ENCODE assay signal across 8 mouse cellular contexts in genomic region chr17:26452371-26452972, GRCm38 (mm10). TPM values are rescaled to one million over a fixed set of nuclear protein-coding genes. Genes with fewer than 3 reads are reported as not detected.
A peak's percentile ranks its signal among the peaks of the same experiment; 100 is the strongest.
DNase-seq lines count a peak whose midpoint lies in the region; ATAC-seq and TF ChIP-seq lines count a peak whose summit lies in the region.

No protein-coding gene starts in this region.

- no peaks in the 10 kb centered on the region for H3K4me1 ChIP-seq in neural tube, embryonic 15.5 days
- H3K4me1 ChIP-seq in bone marrow, adult 2 months (ENCODE audit: control insufficient read depth, insufficient read depth, low read length) = no peaks in the 10 kb centered on the region
- no peaks in the 10 kb centered on the region; the same call in 1 of the 2 replicates for H3K4me1 ChIP-seq in hindbrain, postnatal 0 days (ENCODE audit: insufficient read depth, low read length)

- H3K9ac ChIP-seq in neural tube, embryonic 15.5 days (replicated peaks) = no peak overlapping the region
- H3K9ac ChIP-seq in hindbrain, postnatal 0 days (replicated peaks; ENCODE audit: low read length) = no peak overlapping the region

- no peak overlapping the region for H3K4me2 ChIP-seq in neural tube, embryonic 15.5 days
- no peak overlapping the region for H3K4me2 ChIP-seq in hindbrain, postnatal 0 days (ENCODE audit: low read depth, low read length)

- no peak for ATAC-seq in neural tube, embryonic 15.5 days (ENCODE audit: low FRiP score)
- ATAC-seq in frontal cortex, adult (ENCODE audit: low TSS enrichment) = peak; percentile 60; the same call in 1 of the 2 replicates
- peak; percentile 8; the same call in 1 of the 2 replicates for ATAC-seq in hindbrain, postnatal 0 days
- ATAC-seq in erythroid progenitor cell, adult 5-6 weeks (replicated peaks; ENCODE audit: low FRiP score, poor library complexity, severe bottlenecking) = no peak

- peak; percentile 31; the same call in 1 of the 2 replicates for TF ChIP-seq CTCF in bone marrow, adult 2 months (IDR thresholded peaks at IDR 0.05; ENCODE audit: control insufficient read depth, insufficient read depth, low read length)
- peak; percentile 83 for TF ChIP-seq CTCF in hindbrain, postnatal 0 days (IDR thresholded peaks at IDR 0.05; ENCODE audit: low read depth)
- TF ChIP-seq CTCF in left cerebral cortex, adult 2 months (IDR thresholded peaks at IDR 0.05) = peak; percentile 79

- peak; percentile 35 for DNase-seq in neural tube, embryonic 10.5 days (ENCODE audit: extremely low spot score, low spot score)
- DNase-seq in hindbrain, postnatal 0 days (ENCODE audit: low spot score) = peak; percentile 84
- peak; percentile 67 to 75 for DNase-seq in left cerebral cortex, adult 2 months (ENCODE audit: extremely low spot score in 1 of 2, low spot score in 2 of 2)
- peak; percentile 68 for DNase-seq in ovary, postnatal 14 days (ENCODE audit: low spot score)

- no peak for TF ChIP-seq POLR2A in bone marrow, adult 2 months (IDR thresholded peaks at IDR 0.05; ENCODE audit: borderline replicate concordance, control insufficient read depth, low read depth, low read length)

- H3K36me3 ChIP-seq in neural tube, embryonic 15.5 days = no peaks in the 10 kb centered on the region
- no peaks in the 10 kb centered on the region for H3K36me3 ChIP-seq in hindbrain, postnatal 0 days (ENCODE audit: insufficient read depth, low read length)

- H3K9me3 ChIP-seq in neural tube, embryonic 15.5 days (replicated peaks) = no peaks in the 10 kb centered on the region
- no peaks in the 10 kb centered on the region for H3K9me3 ChIP-seq in hindbrain, postnatal 0 days (ENCODE audit: low read length)

- H3K4me3 ChIP-seq in neural tube, embryonic 15.5 days (replicated peaks) = no peak overlapping the region
- no peak overlapping the region for H3K4me3 ChIP-seq in bone marrow, adult 2 months (replicated peaks; ENCODE audit: control insufficient read depth, low read depth, low read length)
- no peak overlapping the region for H3K4me3 ChIP-seq in hindbrain, postnatal 0 days (ENCODE audit: low read length)
- no peak overlapping the region for H3K4me3 ChIP-seq in left cerebral cortex, adult 2 months

- H3K27ac ChIP-seq in neural tube, embryonic 15.5 days (replicated peaks) = no peak overlapping the region
- peak overlapping the region; percentile 10; the same call in 1 of the 2 replicates for H3K27ac ChIP-seq in bone marrow, adult 2 months (ENCODE audit: control insufficient read depth, insufficient read depth, low read depth, low read length, poor library complexity)
- no peak overlapping the region for H3K27ac ChIP-seq in hindbrain, postnatal 0 days
- H3K27ac ChIP-seq in left cerebral cortex, adult 2 months = peak overlapping the region; percentile 53

- intact Hi-C loops in left cerebral cortex, adult 2 months (cut with DNase I) = loop anchor here (1.0 kb wide), 1 partner anchor 138 kb away; no protein-coding TSS in a partner anchor

- 57% methylated on average over 5 of the region's 5 CpGs for WGBS in neural tube, embryonic 15.5 days
- 57% methylated on average over 5 of the region's 5 CpGs for WGBS in bone marrow, adult 2 months
- 60% methylated on average over 5 of the region's 5 CpGs for WGBS in hindbrain, postnatal 0 days

- H3K27me3 ChIP-seq in neural tube, embryonic 15.5 days (replicated peaks) = no peaks in the 10 kb centered on the region
- no peaks in the 10 kb centered on the region for H3K27me3 ChIP-seq in hindbrain, postnatal 0 days (ENCODE audit: insufficient read depth, low read length)

RNA-seq across cellular contexts. Expression of gene Neurl1b, which starts 37.8 kb away (rescaled TPM):
- 1.3 and 1.8 TPM in 2 replicates for polyA plus RNA-seq in neural tube, embryonic 15.5 days (2015; fragmentation: Nextera tagmentation; extraction: Ambion mirVana)
- 1.3 and 1.9 TPM in 2 replicates for polyA plus RNA-seq in bone marrow, adult 2 months (2011; ENCODE audit: insufficient read depth, insufficient read length, low replicate concordance, missing spikeins)
- 60.4 and 67.5 TPM in 2 replicates for total RNA-seq in hindbrain, postnatal 0 days (2014; rRNA removed)
- 1.7 and 2.1 TPM in 2 replicates for polyA plus RNA-seq in hindbrain, postnatal 0 days (2015; fragmentation: Nextera tagmentation; extraction: Ambion mirVana)
- 10 to 100 TPM; 69.9 to 79.7 TPM for total RNA-seq in left cerebral cortex, adult 2 months (2021)
- 0.72 and 2.5 TPM in 2 replicates for total RNA-seq in erythroid progenitor cell, adult 5-6 weeks (2015; ENCODE audit: low replicate concordance)
- total RNA-seq in erythroid progenitor cell, adult 5-6 weeks (2017; ENCODE audit: low replicate concordance) = 1.5 and 2.4 TPM in 2 replicates

Comparison
In these comparisons a context has a peak if more than half of its experiments do, and no peak if none do; other contexts are left out.
1. ATAC-seq: peak in frontal cortex, adult (single experiment) and hindbrain, postnatal 0 days (single experiment); none in neural tube, embryonic 15.5 days (single experiment) and erythroid progenitor cell, adult 5-6 weeks (single experiment).
2. H3K27ac ChIP-seq: peak in bone marrow, adult 2 months (single experiment) and left cerebral cortex, adult 2 months (single experiment); none in neural tube, embryonic 15.5 days (single experiment) and hindbrain, postnatal 0 days (single experiment).
3. CTCF ChIP-seq: peak in every context shown above with its lines; median percentile 83 in hindbrain, postnatal 0 days; 79 in left cerebral cortex, adult 2 months; 31 in bone marrow, adult 2 months.
4. RNA of gene Neurl1b, which starts 37.8 kb away (total RNA-seq): 69.9 to 79.7 TPM in left cerebral cortex, adult 2 months and 60.4 to 67.5 TPM in hindbrain, postnatal 0 days; 0.72 to 2.5 TPM in erythroid progenitor cell, adult 5-6 weeks; every median in the first group is over 10 times any median in the second.
5. Peak in every context shown above with its lines, with median percentiles within 50 percentile points of each other: DNase-seq.